Mouse (Mus musculus) midbrain, postnatal 0 days (tissue): ENCODE measurements around the gene Duox2. TPM values are rescaled to one million over a fixed set of nuclear protein-coding genes. Genes with fewer than 3 reads are reported as not detected.

Experiments
- ATAC-seq: fragments of 200-750 bp; cut with Nextera tagmentation; 2 replicates; pipeline ENCODE4 v1.8.0; 2017; ENCODE audit warnings: moderate number of reproducible peaks, mild to moderate bottlenecking, moderate TSS enrichment, moderate library complexity; ENCODE audit not compliant: low FRiP score
- DNase-seq: peaks from one replicate; pipeline ENCODE4 v3.0.0-alpha.2; 2015; ENCODE audit warnings: low spot score
- H3K27ac ChIP-seq: fragments of 300-500 bp; sonication (generic); 2 replicates; pipeline ENCODE4 v1.5.1; 2014; ENCODE audit warnings: low read depth, mild to moderate bottlenecking, low read length, mixed read lengths
- H3K27me3 ChIP-seq: fragments of 300-500 bp; sonication (generic); 2 replicates; pipeline ENCODE4 v1.6.1; 2014; ENCODE audit warnings: low read length, control low read depth, mixed read lengths; ENCODE audit not compliant: insufficient read depth
- H3K36me3 ChIP-seq: fragments of 300-500 bp; sonication (generic); 2 replicates; pipeline ENCODE4 v1.6.1; 2014; ENCODE audit warnings: low read length, control low read depth, mixed read lengths; ENCODE audit not compliant: insufficient read depth
- H3K4me1 ChIP-seq: fragments of 300-500 bp; sonication (generic); 2 replicates; pipeline ENCODE4 v1.6.1; 2014; ENCODE audit warnings: mild to moderate bottlenecking, control low read depth, antibody characterized with exemption, low read length, mixed read lengths; ENCODE audit not compliant: insufficient read depth
- H3K4me2 ChIP-seq: fragments of 300-500 bp; sonication (generic); 2 replicates; pipeline ENCODE4 v1.6.1; 2014; ENCODE audit warnings: low read depth, mild to moderate bottlenecking, low read length, mixed read lengths; ENCODE audit not compliant: poor library complexity, severe bottlenecking
- H3K4me3 ChIP-seq: fragments of 300-500 bp; sonication (generic); 2 replicates; pipeline ENCODE4 v1.5.1; 2014; ENCODE audit warnings: low read depth, mild to moderate bottlenecking, low read length, moderate library complexity
- H3K9ac ChIP-seq: fragments of 300-500 bp; sonication (generic); replicated peaks from 2 replicates; pipeline ENCODE4 v1.6.1; 2014; ENCODE audit warnings: mild to moderate bottlenecking, low read length, moderate library complexity, mixed read lengths; ENCODE audit not compliant: poor library complexity, severe bottlenecking
- H3K9me3 ChIP-seq: fragments of 300-500 bp; sonication (generic); 2 replicates; pipeline ENCODE4 v1.6.1; 2016; ENCODE audit warnings: low read length, control low read depth
- CTCF ChIP-seq: IDR thresholded peaks from 2 replicates; pipeline ENCODE4 v1.5.1; 2016; ENCODE audit warnings: antibody characterized with exemption, mild to moderate bottlenecking
- WGBS: fragments of 180-500 bp; shearing (Covaris S2); extraction: QIAGEN DNeasy Blood & Tissue Kit; methylation state at CpG from one replicate; pipeline ENCODE4 v1.1.7; 2014; 5-methylcytosine and 5-hydroxymethylcytosine counted together
- polyA plus RNA-seq: library from polyadenylated mRNA; unstranded; fragments of >200 nt; fragmentation: Nextera tagmentation; extraction: Ambion mirVana; gene quantifications from 2 replicates; pipeline ENCODE4 v1.2.1, GENCODE M21; 2015
- total RNA-seq: library from RNA; depleted of rRNA; stranded (reverse); fragments of >200 nt; gene quantifications from 2 replicates; pipeline ENCODE4 v1.2.3, GENCODE M21; 2014

Duox2 gene
- total and polyA plus RNA-seq, 2 experiments from 2014 or later, result 0.05 to 0.17 TPM

GRCm38 (mm10) chr2:122240735-122241134 is 57.5 kb downstream of the Duox2 start:
- no peak for TF ChIP-seq CTCF
- ATAC-seq, result no peak
- no peak overlapping the region for H3K27ac ChIP-seq
- DNase-seq, result no peak
- no peak overlapping the region for H3K9ac ChIP-seq
- H3K27me3 ChIP-seq, result no peaks in the 10 kb centered on the region
- H3K9me3 ChIP-seq, result no peaks in the 10 kb centered on the region
- no peak overlapping the region for H3K4me2 ChIP-seq
- H3K4me1 ChIP-seq, result no peaks in the 10 kb centered on the region
- no peaks in the 10 kb centered on the region for H3K36me3 ChIP-seq
- H3K4me3 ChIP-seq, result no peak overlapping the region

DNA sequence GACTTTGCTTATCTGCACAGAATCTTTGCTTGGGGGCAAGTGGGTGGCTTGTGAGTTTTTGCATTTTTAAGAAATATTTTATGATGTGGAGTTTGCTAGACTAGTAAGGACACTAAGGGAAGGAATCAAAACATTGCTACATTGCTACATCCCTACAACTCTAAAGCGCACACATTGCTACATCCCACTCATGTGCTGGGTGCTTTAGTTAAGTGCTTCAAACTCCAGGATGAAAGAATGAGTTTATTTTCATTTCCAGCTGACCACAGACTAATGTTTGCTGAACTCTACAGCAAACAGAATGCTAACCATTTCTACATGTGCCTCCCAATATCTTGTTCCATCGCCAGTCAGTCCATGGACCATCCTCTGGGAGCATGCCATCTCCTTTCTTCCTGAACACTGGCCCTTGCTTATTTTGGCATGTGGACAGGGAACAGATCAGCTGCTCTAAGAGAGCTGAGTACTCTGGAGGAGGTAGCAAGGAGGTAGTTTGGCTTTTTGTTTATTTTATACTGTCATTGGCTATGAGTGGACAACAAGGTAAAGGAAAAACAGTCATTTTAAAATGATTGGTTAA is 60.3 kb downstream of the Duox2 start:
- Histone ChIP-seq H3K4me2 (no peak overlapping the region), H3K9me3 (no peaks in the 10 kb centered on the region), H3K4me1 (no peaks in the 10 kb centered on the region), H3K27me3 (no peaks in the 10 kb centered on the region), H3K36me3 (no peaks in the 10 kb centered on the region), H3K9ac (no peak overlapping the region), H3K4me3 (no peak overlapping the region), H3K27ac (no peak overlapping the region)
- peak; percentile 15 for DNase-seq
- WGBS, result 81% methylated on average over 2 of the region's 2 CpGs
- ATAC-seq, result no peak
- no peak for TF ChIP-seq CTCF

GRCm38 (mm10) chr2:122236321-122236720 is 61.9 kb downstream of the Duox2 start:
- TF ChIP-seq CTCF, result no peak
- no peak for ATAC-seq

DNA sequence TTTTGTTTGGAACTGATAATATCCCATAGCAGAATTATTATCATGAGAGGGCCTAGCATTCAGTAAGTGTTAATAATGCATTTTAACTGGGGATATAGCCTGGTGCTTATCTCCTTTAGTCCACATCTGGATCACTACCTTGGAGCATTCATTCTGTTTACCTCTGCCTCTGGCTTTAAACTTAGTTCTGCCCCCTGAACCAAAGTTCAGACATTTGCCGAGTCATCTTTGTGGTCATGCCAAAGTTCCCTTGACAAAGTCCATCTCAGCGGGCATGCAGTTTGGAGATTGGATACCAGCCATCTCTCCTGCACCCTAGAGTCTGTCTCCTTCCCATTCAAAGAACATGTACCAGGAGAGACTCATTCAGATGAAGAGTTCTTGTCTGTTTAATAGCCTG is 62.8 kb downstream of the Duox2 start:
- H3K27me3 ChIP-seq, result no peaks in the 10 kb centered on the region
- H3K9ac ChIP-seq, result no peak overlapping the region
- DNase-seq (no peak), ATAC-seq (no peak)
- H3K9me3 ChIP-seq, result no peaks in the 10 kb centered on the region
- H3K4me2 ChIP-seq, result peak overlapping the region; percentile 67
- H3K27ac ChIP-seq, result no peak overlapping the region
- whole genome bisulfite sequencing, result 78% methylated on average over 2 of the region's 2 CpGs
- peak overlapping the region; percentile 54; the same call in 1 of the 2 replicates for H3K4me3 ChIP-seq
- no peak for TF ChIP-seq CTCF
- H3K36me3 ChIP-seq, result no peaks in the 10 kb centered on the region
- no peaks in the 10 kb centered on the region for H3K4me1 ChIP-seq

More at GRCm38 (mm10) chr2:122236321-122236720, 61.9 kb downstream of the Duox2 start:
- H3K27me3 ChIP-seq, result no peaks in the 10 kb centered on the region
- no peaks in the 10 kb centered on the region for H3K4me1 ChIP-seq
- no peak overlapping the region for H3K4me3 ChIP-seq
- H3K9me3 ChIP-seq, result no peaks in the 10 kb centered on the region
- no peak overlapping the region for H3K27ac ChIP-seq
- no peak overlapping the region for H3K4me2 ChIP-seq
- H3K36me3 ChIP-seq, result no peaks in the 10 kb centered on the region
- H3K9ac ChIP-seq, result no peak overlapping the region
- DNase-seq, result no peak

- TF ChIP-seq CTCF, result no peak
- ATAC-seq, result peak; percentile 93
Measured at GRCm38 (mm10) chr2:122234611-122235288, 63.5 kb downstream of the Duox2 start, which contains the start of gene Sord. Gene Sord (plus strand): TSS chr2:122234749.

GRCm38 (mm10) chr2:122233759-122234557 is 64.3 kb downstream of the Duox2 start:
- no peak for TF ChIP-seq CTCF
- WGBS, result 2% methylated on average over 26 of the region's 26 CpGs

More at GRCm38 (mm10) chr2:122234611-122235288, 63.5 kb downstream of the Duox2 start, which contains the start of gene Sord:
- peak within 1 kb of the TSS; percentile 67 for H3K4me2 ChIP-seq
- peak within 1 kb of the TSS; percentile 54 for H3K4me3 ChIP-seq
- H3K9ac ChIP-seq, result peak within 1 kb of the TSS; percentile 59
- no peaks in the 10 kb centered on the region for H3K4me1 ChIP-seq
- H3K36me3 ChIP-seq, result no peaks in the 10 kb centered on the region
- WGBS, result 1% methylated on average over 35 of the region's 35 CpGs
- H3K27me3 ChIP-seq, result no peaks in the 10 kb centered on the region
- H3K27ac ChIP-seq, result peak within 1 kb of the TSS; percentile 49
- DNase-seq, result peak; percentile 92
- H3K9me3 ChIP-seq, result no peaks in the 10 kb centered on the region

More at GRCm38 (mm10) chr2:122233759-122234557, 64.3 kb downstream of the Duox2 start:
- ATAC-seq, result peak; percentile 58; the same call in 1 of the 2 replicates
- no peaks in the 10 kb centered on the region for H3K4me1 ChIP-seq
- no peaks in the 10 kb centered on the region for H3K27me3 ChIP-seq
- H3K4me3 ChIP-seq, result peak overlapping the region; percentile 54
- H3K4me2 ChIP-seq, result peak overlapping the region; percentile 67
- H3K9ac ChIP-seq, result peak overlapping the region; percentile 59
- no peaks in the 10 kb centered on the region for H3K9me3 ChIP-seq
- peak overlapping the region; percentile 49 for H3K27ac ChIP-seq
- no peaks in the 10 kb centered on the region for H3K36me3 ChIP-seq
- peak; percentile 61 for DNase-seq
